Mouse (Mus musculus) CD4-positive naive resting alpha-beta T cell, adult 76 days (primary cell): ENCODE data around the gene Sipa1l1. TPM values are rescaled to one million over a fixed set of nuclear protein-coding genes. Genes with fewer than 3 reads are reported as not detected.

Source experiments
- total RNA-seq: library from RNA; stranded (reverse); gene quantifications from one replicate; pipeline ENCODE4 v1.2.4, GENCODE M21; 2023

Gene Sipa1l1
- total RNA-seq, result 132 TPM

DNA sequence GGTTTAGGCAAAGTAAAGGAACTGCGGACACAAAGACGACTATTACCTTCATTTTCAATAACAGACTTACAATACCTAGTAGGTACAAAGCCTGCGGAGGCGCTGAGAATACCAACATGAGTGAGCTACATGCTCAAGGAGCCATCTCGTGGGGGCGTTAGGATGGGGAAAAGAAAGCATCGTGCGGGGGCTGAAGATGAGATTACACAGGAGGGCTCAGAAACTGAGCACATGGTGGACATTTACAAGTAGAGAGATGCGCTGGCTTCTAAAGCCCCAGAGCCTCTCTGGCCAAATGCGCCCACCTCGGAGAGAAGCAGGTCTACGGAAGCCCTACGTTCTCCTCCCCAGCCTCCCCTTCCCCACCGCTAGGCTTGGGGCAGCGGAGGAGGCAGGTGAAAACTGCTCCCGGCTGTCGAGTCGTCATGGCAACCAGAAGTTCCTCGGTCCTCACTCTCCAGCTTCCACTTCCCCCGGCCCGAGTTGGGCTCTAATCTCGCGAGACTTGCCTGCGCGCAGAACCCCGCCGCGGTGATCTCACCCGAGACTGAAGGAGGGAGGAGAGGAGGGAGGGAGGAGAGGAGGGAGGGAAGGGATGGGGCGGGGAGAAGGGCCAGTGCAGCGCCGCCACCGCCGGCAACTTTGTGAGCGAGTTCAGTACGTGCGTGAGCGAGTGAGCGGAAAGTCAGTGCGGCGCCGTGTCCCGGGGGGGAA lies at the start of gene Sipa1l1:
Gene Sipa1l1 (plus strand): TSS at position 501 of the 714 bp plus-strand sequence.

